Mouse (Mus musculus): ENCODE results near the gene Olfr1353. TPM values are rescaled to one million over a fixed set of nuclear protein-coding genes. Genes with fewer than 3 reads are reported as not detected.
"Not testable (repeated sequence)": the region's sequence is repeated elsewhere in the genome, so short reads cannot be mapped to it uniquely, and the experiment has no call there.

Olfr1353 gene
- total RNA-seq (2012; rRNA removed) (not detected in 2 replicates), polyA plus RNA-seq (2012; ENCODE audit: insufficient read depth in 1 of 2, insufficient read length in 2 of 2, low read depth in 1 of 2, low replicate concordance in 2 of 2, missing spikeins in 1 of 2) (not detected)

DNA sequence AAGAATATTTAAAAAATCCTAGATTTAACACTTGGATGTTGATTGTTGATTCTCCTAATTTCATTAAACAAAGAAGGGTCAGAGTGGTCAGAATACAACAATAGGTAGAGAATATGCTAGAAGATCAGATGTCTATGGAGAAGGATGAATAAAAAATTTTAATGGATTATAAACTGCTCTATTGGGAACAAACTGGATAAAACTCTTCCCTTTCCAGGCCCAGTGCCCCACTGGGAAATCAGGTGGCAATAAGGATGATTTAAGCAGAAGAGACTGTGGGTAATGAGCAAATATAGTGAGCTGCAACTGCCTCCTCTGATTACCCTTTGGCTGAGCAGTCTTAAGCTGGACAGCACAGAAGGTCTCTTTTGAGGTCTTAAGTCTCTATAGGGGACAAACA, at the start of gene Olfr1353:
TSS of gene Olfr1353 (plus strand) at position 301 of the 400 bp plus-strand sequence.
- not testable (repeated sequence) for H3K4me1 ChIP-seq (ENCODE audit: control insufficient read depth in 1 of 2, insufficient read depth in 2 of 2, low read length in 2 of 2); H3K79me2 ChIP-seq (ENCODE audit: control insufficient read depth, insufficient read depth, low read length, poor library complexity); H3K27me3 ChIP-seq (ENCODE audit: control insufficient read depth in 1 of 2, insufficient read depth in 2 of 2, low read length in 2 of 2); DNase-seq (ENCODE audit: low read depth, low spot score); H3K9ac ChIP-seq (ENCODE audit: control insufficient read depth, low read depth, low read length, poor library complexity, severe bottlenecking); H3K9me3 ChIP-seq (replicated peaks; ENCODE audit: insufficient read depth, low read length); H3K36me3 ChIP-seq (ENCODE audit: control insufficient read depth in 1 of 2, insufficient read depth in 2 of 2, low read length in 2 of 2); H3K27ac ChIP-seq (ENCODE audit: control insufficient read depth, low read depth, low read length); H3K4me3 ChIP-seq (ENCODE audit: control insufficient read depth in 1 of 2, insufficient read depth in 1 of 2, low read depth in 2 of 2, low read length in 2 of 2)

DNA sequence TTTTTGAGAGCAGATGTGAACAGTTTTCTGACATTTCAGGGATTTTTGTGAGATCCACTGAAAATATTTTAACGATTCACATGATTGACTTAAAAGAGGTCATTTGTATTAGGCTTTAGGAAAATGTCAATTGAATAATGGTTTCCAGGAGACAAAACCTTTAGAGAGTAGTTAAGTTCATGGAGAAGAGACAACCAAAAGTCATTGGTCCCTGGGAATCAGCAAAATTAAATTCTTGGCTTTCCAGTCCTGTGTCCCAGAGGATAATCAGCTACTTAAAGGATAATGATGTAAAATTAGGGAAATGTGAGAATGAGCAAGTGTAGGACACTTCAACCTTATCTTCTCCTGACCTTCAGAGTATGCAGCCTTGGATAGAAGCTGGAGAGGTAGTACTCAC, 12.8 kb upstream of the Olfr1353 start, which contains the start of gene Olfr8:
TSS of gene Olfr8 (plus strand) at position 301 of the 400 bp plus-strand sequence.
- H3K79me2 ChIP-seq (ENCODE audit: control insufficient read depth, insufficient read depth, low read length, poor library complexity); H3K9ac ChIP-seq (ENCODE audit: control insufficient read depth, low read depth, low read length, poor library complexity, severe bottlenecking); H3K4me1 ChIP-seq (ENCODE audit: control insufficient read depth in 1 of 2, insufficient read depth in 2 of 2, low read length in 2 of 2); DNase-seq (ENCODE audit: low read depth, low spot score); H3K27me3 ChIP-seq (ENCODE audit: control insufficient read depth in 1 of 2, insufficient read depth in 2 of 2, low read length in 2 of 2); H3K9me3 ChIP-seq (replicated peaks; ENCODE audit: insufficient read depth, low read length); H3K27ac ChIP-seq (ENCODE audit: control insufficient read depth, low read depth, low read length); H3K36me3 ChIP-seq (ENCODE audit: control insufficient read depth in 1 of 2, insufficient read depth in 2 of 2, low read length in 2 of 2); H3K4me3 ChIP-seq (ENCODE audit: control insufficient read depth in 1 of 2, insufficient read depth in 1 of 2, low read depth in 2 of 2, low read length in 2 of 2): not testable (repeated sequence)

DNA sequence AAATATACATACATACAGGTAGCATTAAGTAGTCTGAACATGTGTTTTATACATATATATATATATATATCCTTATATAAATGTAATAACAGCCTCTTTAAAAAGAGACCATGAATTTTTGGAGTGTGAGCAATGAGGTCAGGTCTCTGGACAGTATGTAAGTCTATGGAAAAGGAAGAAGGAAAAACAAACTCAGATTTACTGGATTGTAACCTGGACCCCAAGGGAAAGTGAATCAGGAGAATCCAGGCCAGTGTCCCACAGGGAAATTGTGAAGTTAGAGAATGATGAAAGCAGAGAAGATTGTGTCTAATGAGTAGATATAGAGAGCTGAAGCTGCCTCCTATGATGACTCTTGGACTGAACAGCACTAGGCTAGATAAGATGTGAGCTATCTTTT, 17.6 kb downstream of the Olfr1353 start, which contains the start of gene Olfr1352:
TSS of gene Olfr1352 (plus strand) at position 301 of the 400 bp plus-strand sequence.
- Histone ChIP-seq H3K4me1 (ENCODE audit: control insufficient read depth in 1 of 2, insufficient read depth in 2 of 2, low read length in 2 of 2) (no peaks in the 10 kb centered on the region), H3K36me3 (ENCODE audit: control insufficient read depth in 1 of 2, insufficient read depth in 2 of 2, low read length in 2 of 2) (no peaks in the 10 kb centered on the region), H3K9me3 (replicated peaks; ENCODE audit: insufficient read depth, low read length) (no peaks in the 10 kb centered on the region), H3K27me3 (ENCODE audit: control insufficient read depth in 1 of 2, insufficient read depth in 2 of 2, low read length in 2 of 2) (no peaks in the 10 kb centered on the region), H3K27ac (ENCODE audit: control insufficient read depth, low read depth, low read length) (no peak within 1 kb of the TSS), H3K4me3 (ENCODE audit: control insufficient read depth in 1 of 2, insufficient read depth in 1 of 2, low read depth in 2 of 2, low read length in 2 of 2) (no peak within 1 kb of the TSS), H3K79me2 (ENCODE audit: control insufficient read depth, insufficient read depth, low read length, poor library complexity) (no peaks in the 10 kb centered on the region), H3K9ac (ENCODE audit: control insufficient read depth, low read depth, low read length, poor library complexity, severe bottlenecking) (no peak within 1 kb of the TSS)
- TF ChIP-seq RAD21 (IDR thresholded peaks at IDR 0.05; ENCODE audit: low read depth, low read length) = no peak
- DNase-seq (ENCODE audit: low read depth, low spot score) = no peak

DNA sequence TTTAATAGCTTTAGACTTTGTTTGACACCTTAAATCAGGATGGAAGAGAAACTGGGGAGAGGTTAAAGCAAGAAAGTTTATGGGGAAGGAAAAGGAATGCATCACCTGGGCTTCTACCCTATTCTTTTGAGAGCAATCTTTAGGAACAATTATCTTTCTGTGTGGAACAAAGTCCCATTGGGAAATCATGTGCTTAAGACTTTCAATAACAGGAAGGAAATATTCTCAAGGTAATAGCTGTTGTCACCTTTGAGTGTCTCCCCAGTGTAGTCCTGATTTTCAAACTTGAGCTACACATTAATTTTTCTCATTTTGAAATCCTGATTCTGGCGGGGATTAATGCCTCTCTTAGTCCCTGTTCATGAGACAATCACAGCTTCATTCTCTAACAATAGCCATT, 49.1 kb downstream of the Olfr1353 start, which contains the start of gene Olfr1351:
TSS of gene Olfr1351 (plus strand) at position 301 of the 400 bp plus-strand sequence.
- no peak for TF ChIP-seq E2F4 (IDR thresholded peaks at IDR 0.05; ENCODE audit: borderline replicate concordance, low read depth, low read length)
- no peak for TF ChIP-seq POLR2A (IDR thresholded peaks at IDR 0.05; ENCODE audit: control insufficient read depth in 1 of 2, insufficient read depth in 1 of 2, low read depth in 1 of 2, low read length in 2 of 2, poor library complexity in 1 of 2)
- no peak for TF ChIP-seq TAL1 (IDR thresholded peaks at IDR 0.05; ENCODE audit: low read length)
- no peak for TF ChIP-seq ZKSCAN1 (IDR thresholded peaks at IDR 0.05; ENCODE audit: low read depth, low read length)
- TF ChIP-seq SMC3 (IDR thresholded peaks at IDR 0.05; ENCODE audit: low read depth, low read length) = no peak
- no peak for TF ChIP-seq USF1 (IDR thresholded peaks at IDR 0.05; ENCODE audit: low read depth, low read length)
- no peak for TF ChIP-seq MYC (IDR thresholded peaks at IDR 0.05; ENCODE audit: low read depth, low read length)
- TF ChIP-seq RAD21 (IDR thresholded peaks at IDR 0.05; ENCODE audit: low read depth, low read length) = no peak
- no peak for TF ChIP-seq CHD2 (IDR thresholded peaks at IDR 0.05; ENCODE audit: low read length)
- no peak within 1 kb of the TSS for H3K9ac ChIP-seq (ENCODE audit: control insufficient read depth, low read depth, low read length, poor library complexity, severe bottlenecking)
- no peaks in the 10 kb centered on the region for H3K27me3 ChIP-seq (ENCODE audit: control insufficient read depth in 1 of 2, insufficient read depth in 2 of 2, low read length in 2 of 2)
- no peaks in the 10 kb centered on the region for H3K9me3 ChIP-seq (replicated peaks; ENCODE audit: insufficient read depth, low read length)
- no peaks in the 10 kb centered on the region for H3K79me2 ChIP-seq (ENCODE audit: control insufficient read depth, insufficient read depth, low read length, poor library complexity)
- H3K4me3 ChIP-seq (ENCODE audit: control insufficient read depth in 1 of 2, insufficient read depth in 1 of 2, low read depth in 2 of 2, low read length in 2 of 2) = no peak within 1 kb of the TSS
- H3K36me3 ChIP-seq (ENCODE audit: control insufficient read depth in 1 of 2, insufficient read depth in 2 of 2, low read length in 2 of 2) = no peaks in the 10 kb centered on the region
- H3K27ac ChIP-seq (ENCODE audit: control insufficient read depth, low read depth, low read length) = no peak within 1 kb of the TSS
- H3K4me1 ChIP-seq (ENCODE audit: control insufficient read depth in 1 of 2, insufficient read depth in 2 of 2, low read length in 2 of 2) = no peaks in the 10 kb centered on the region
- DNase-seq (ENCODE audit: low read depth, low spot score) = no peak

Other genes with a start within 250 kb of the Olfr1353 start
- not detected in 2 replicates for gene Casp14, start 245.0 kb upstream of the Olfr1353 start, total RNA-seq (2012; rRNA removed)
- not detected for gene Casp14, start 245.0 kb upstream of the Olfr1353 start, polyA plus RNA-seq (2012; ENCODE audit: insufficient read depth in 1 of 2, insufficient read length in 2 of 2, low read depth in 1 of 2, low replicate concordance in 2 of 2, missing spikeins in 1 of 2)
- gene Ccdc105, start 210.2 kb upstream of the Olfr1353 start, total RNA-seq (2012; rRNA removed) = not detected in 2 replicates
- not detected for gene Ccdc105, start 210.2 kb upstream of the Olfr1353 start, polyA plus RNA-seq (2012; ENCODE audit: insufficient read depth in 1 of 2, insufficient read length in 2 of 2, low read depth in 1 of 2, low replicate concordance in 2 of 2, missing spikeins in 1 of 2)
- not detected in 2 replicates for gene Slc1a6, start 182.8 kb upstream of the Olfr1353 start, total RNA-seq (2012; rRNA removed)
- not detected for gene Slc1a6, start 182.8 kb upstream of the Olfr1353 start, polyA plus RNA-seq (2012; ENCODE audit: insufficient read depth in 1 of 2, insufficient read length in 2 of 2, low read depth in 1 of 2, low replicate concordance in 2 of 2, missing spikeins in 1 of 2)
- gene Olfr1356, start 111.1 kb upstream of the Olfr1353 start, total RNA-seq (2012; rRNA removed) = not detected in 2 replicates
- gene Olfr1356, start 111.1 kb upstream of the Olfr1353 start, polyA plus RNA-seq (2012; ENCODE audit: insufficient read depth in 1 of 2, insufficient read length in 2 of 2, low read depth in 1 of 2, low replicate concordance in 2 of 2, missing spikeins in 1 of 2) = not detected
- not detected in 2 replicates for gene Olfr1355, start 87.8 kb upstream of the Olfr1353 start, total RNA-seq (2012; rRNA removed)
- gene Olfr1355, start 87.8 kb upstream of the Olfr1353 start, polyA plus RNA-seq (2012; ENCODE audit: insufficient read depth in 1 of 2, insufficient read length in 2 of 2, low read depth in 1 of 2, low replicate concordance in 2 of 2, missing spikeins in 1 of 2) = not detected
- gene Olfr1354, start 50.1 kb upstream of the Olfr1353 start, total RNA-seq (2012; rRNA removed) = not detected in 2 replicates
- gene Olfr1354, start 50.1 kb upstream of the Olfr1353 start, polyA plus RNA-seq (2012; ENCODE audit: insufficient read depth in 1 of 2, insufficient read length in 2 of 2, low read depth in 1 of 2, low replicate concordance in 2 of 2, missing spikeins in 1 of 2) = not detected
- gene Olfr8, start 12.7 kb upstream of the Olfr1353 start, total RNA-seq (2012; rRNA removed) = not detected in 2 replicates
- gene Olfr8, start 12.7 kb upstream of the Olfr1353 start, polyA plus RNA-seq (2012; ENCODE audit: insufficient read depth in 1 of 2, insufficient read length in 2 of 2, low read depth in 1 of 2, low replicate concordance in 2 of 2, missing spikeins in 1 of 2) = not detected
- not detected in 2 replicates for gene Olfr1352, start 17.7 kb downstream of the Olfr1353 start, total RNA-seq (2012; rRNA removed)
- gene Olfr1352, start 17.7 kb downstream of the Olfr1353 start, polyA plus RNA-seq (2012; ENCODE audit: insufficient read depth in 1 of 2, insufficient read length in 2 of 2, low read depth in 1 of 2, low replicate concordance in 2 of 2, missing spikeins in 1 of 2) = not detected
- not detected in 2 replicates for gene Olfr1351, start 49.2 kb downstream of the Olfr1353 start, total RNA-seq (2012; rRNA removed)
- not detected for gene Olfr1351, start 49.2 kb downstream of the Olfr1353 start, polyA plus RNA-seq (2012; ENCODE audit: insufficient read depth in 1 of 2, insufficient read length in 2 of 2, low read depth in 1 of 2, low replicate concordance in 2 of 2, missing spikeins in 1 of 2)
- not detected in 2 replicates for gene Olfr57, start 65.4 kb downstream of the Olfr1353 start, total RNA-seq (2012; rRNA removed)
- gene Olfr57, start 65.4 kb downstream of the Olfr1353 start, polyA plus RNA-seq (2012; ENCODE audit: insufficient read depth in 1 of 2, insufficient read length in 2 of 2, low read depth in 1 of 2, low replicate concordance in 2 of 2, missing spikeins in 1 of 2) = not detected
- gene 2610008E11Rik, start 134.3 kb downstream of the Olfr1353 start, total RNA-seq (2012; rRNA removed) = 1.4 and 2.4 TPM in 2 replicates
- 1 to 10 TPM in 1 of 2 experiments, not detected in 1; 1.7 TPM for gene 2610008E11Rik, start 134.3 kb downstream of the Olfr1353 start, polyA plus RNA-seq (2012; ENCODE audit: insufficient read depth in 1 of 2, insufficient read length in 2 of 2, low read depth in 1 of 2, low replicate concordance in 2 of 2, missing spikeins in 1 of 2)
- not detected in 2 replicates for gene Vmn2r80, start 185.5 kb downstream of the Olfr1353 start, total RNA-seq (2012; rRNA removed)
- not detected for gene Vmn2r80, start 185.5 kb downstream of the Olfr1353 start, polyA plus RNA-seq (2012; ENCODE audit: insufficient read depth in 1 of 2, insufficient read length in 2 of 2, low read depth in 1 of 2, low replicate concordance in 2 of 2, missing spikeins in 1 of 2)

All from MEL (cell line).